Mouse (Mus musculus) myocyte (in vitro differentiated cells): ENCODE data around the gene Wdhd1. TPM values are rescaled to one million over a fixed set of nuclear protein-coding genes. Genes with fewer than 3 reads are reported as not detected.

Experiments
- H3K27me3 ChIP-seq: one replicate; pipeline ENCODE4 v1.6.1; 2011; ENCODE audit not compliant: control insufficient read depth, insufficient read depth, insufficient read length
- H3K36me3 ChIP-seq: one replicate; pipeline ENCODE4 v1.6.1; 2011; ENCODE audit not compliant: control insufficient read depth, insufficient read depth
- H3K4me2 ChIP-seq: one replicate; pipeline ENCODE4 v1.6.1; 2011; ENCODE audit warnings: low read depth, control low read depth
- H3K4me3 ChIP-seq: one replicate; pipeline ENCODE4 v1.5.1; 2011; ENCODE audit warnings: mild to moderate bottlenecking, control low read depth, moderate library complexity
- H3K79me2 ChIP-seq: one replicate; pipeline ENCODE4 v1.6.1; 2011; ENCODE audit not compliant: control insufficient read depth, insufficient read depth
- H3ac ChIP-seq: one replicate; pipeline ENCODE4 v1.6.1; 2011; ENCODE audit not compliant: control insufficient read depth, insufficient read length
- CEBPB ChIP-seq: IDR thresholded peaks from 2 replicates; pipeline ENCODE4 v1.6.1; 2011; ENCODE audit warnings: mild to moderate bottlenecking, moderate library complexity; ENCODE audit not compliant: poor library complexity, insufficient read depth, severe bottlenecking
- E2F4 ChIP-seq: IDR thresholded peaks from one replicate; pipeline ENCODE4 v1.6.1; 2011; ENCODE audit warnings: mild to moderate bottlenecking, control low read depth, moderate library complexity; ENCODE audit not compliant: insufficient read depth
- MAX ChIP-seq: IDR thresholded peaks from one replicate; pipeline ENCODE4 v1.6.1; 2011; ENCODE audit warnings: low read depth, mild to moderate bottlenecking, control low read depth
- MYOD1 ChIP-seq, 3 experiments: IDR thresholded peaks; one replicate each; pipeline ENCODE4 v1.6.1; 2011; ENCODE audit warnings: control low read depth in 2 of 3, low read depth in 2 of 3, mild to moderate bottlenecking in 2 of 3, moderate library complexity in 1 of 3; ENCODE audit not compliant: insufficient read length in 2 of 3, control insufficient read depth in 1 of 3
- MYOG ChIP-seq, 3 experiments: IDR thresholded peaks; one replicate each; pipeline ENCODE4 v1.6.1; 2011; ENCODE audit warnings: control low read depth in 2 of 3, low read depth in 2 of 3, mild to moderate bottlenecking in 2 of 3; ENCODE audit not compliant: insufficient read length in 2 of 3, control insufficient read depth in 1 of 3, insufficient read depth in 1 of 3
- POLR2A ChIP-seq: IDR thresholded peaks from one replicate; pipeline ENCODE4 v1.6.1; 2011; ENCODE audit warnings: low read depth, mild to moderate bottlenecking, control low read depth, moderate library complexity; ENCODE audit not compliant: insufficient read length
- POLR2AphosphoS2 ChIP-seq: IDR thresholded peaks from one replicate; pipeline ENCODE4 v1.6.1; 2011; ENCODE audit warnings: low read depth, control low read depth; ENCODE audit not compliant: insufficient read length
- REST ChIP-seq: IDR thresholded peaks from one replicate; pipeline ENCODE4 v1.6.1; 2011; ENCODE audit warnings: mild to moderate bottlenecking, control low read depth, moderate library complexity; ENCODE audit not compliant: insufficient read depth, insufficient read length
- SRF ChIP-seq: IDR thresholded peaks from one replicate; pipeline ENCODE4 v1.6.1; 2011; ENCODE audit warnings: low read depth; ENCODE audit not compliant: control insufficient read depth, insufficient read length
- TCF12 ChIP-seq: IDR thresholded peaks from one replicate; pipeline ENCODE4 v1.6.1; 2011; ENCODE audit warnings: mild to moderate bottlenecking, control low read depth; ENCODE audit not compliant: poor library complexity, insufficient read depth, severe bottlenecking
- TCF3 ChIP-seq: IDR thresholded peaks from one replicate; pipeline ENCODE4 v1.6.1; 2011; ENCODE audit warnings: low read depth, control low read depth; ENCODE audit not compliant: insufficient read length
- USF1 ChIP-seq: IDR thresholded peaks from one replicate; pipeline ENCODE4 v1.6.1; 2011; ENCODE audit warnings: low read depth, mild to moderate bottlenecking, control low read depth, moderate library complexity
- polyA plus RNA-seq: library from polyadenylated mRNA; unstranded; fragments of >200 nt; fragmentation: generic; extraction: Trizol; gene quantifications from one replicate; pipeline ENCODE4 v1.2.1, GENCODE M21; 2012; ENCODE audit warnings: missing spikeins

Gene Wdhd1
- polyA plus RNA-seq, 1 experiment: 2.1 TPM

- Histone ChIP-seq H3K4me2 (no peak overlapping the region), H3K36me3 (peaks cover 4% of the 10 kb centered on the region), H3K27me3 (no peaks in the 10 kb centered on the region), H3K4me3 (no peak overlapping the region), H3K79me2 (peaks cover 71% of the 10 kb centered on the region), H3ac (no peak overlapping the region)
- TF ChIP-seq POLR2AphosphoS2 (no peak), POLR2A (no peak), MYOG (IDR thresholded peaks at IDR 0.05; ENCODE audit: control insufficient read depth in 1 of 3, insufficient read depth in 1 of 3, insufficient read length in 2 of 3, low read depth in 2 of 3) (no peak), CEBPB (no peak), USF1 (no peak), REST (no peak), E2F4 (no peak), TCF12 (no peak), TCF3 (no peak), SRF (no peak), MAX (no peak)
Observed at GRCm38 (mm10) chr14:47285271-47285670, 8.6 kb upstream of the Wdhd1 start.

- H3K4me3 ChIP-seq: no peak overlapping the region
- peaks cover 88% of the 10 kb centered on the region for H3K79me2 ChIP-seq
- H3K4me2 ChIP-seq: no peak overlapping the region
- H3K36me3 ChIP-seq: no peaks in the 10 kb centered on the region
- H3K27me3 ChIP-seq: no peaks in the 10 kb centered on the region
- no peak overlapping the region for H3ac ChIP-seq
- TF ChIP-seq MYOD1 (IDR thresholded peaks at IDR 0.05; ENCODE audit: control insufficient read depth in 1 of 3, insufficient read length in 2 of 3, low read depth in 2 of 3) (no peak), POLR2AphosphoS2 (no peak), REST (no peak), MAX (no peak), USF1 (no peak), CEBPB (no peak), MYOG (IDR thresholded peaks at IDR 0.05; ENCODE audit: control insufficient read depth in 1 of 3, insufficient read depth in 1 of 3, insufficient read length in 2 of 3, low read depth in 2 of 3) (no peak), E2F4 (no peak), TCF3 (no peak), POLR2A (no peak), TCF12 (no peak), SRF (no peak)
Observed at GRCm38 (mm10) chr14:47283568-47283967, 6.9 kb upstream of the Wdhd1 start.

GRCm38 (mm10) chr14:47281535-47281934 is 4.9 kb upstream of the Wdhd1 start:
- no peak for TF ChIP-seq SRF
- TF ChIP-seq CEBPB: no peak
- no peak for TF ChIP-seq REST
- TF ChIP-seq MYOG (IDR thresholded peaks at IDR 0.05; ENCODE audit: control insufficient read depth in 1 of 3, insufficient read depth in 1 of 3, insufficient read length in 2 of 3, low read depth in 2 of 3): no peak
- TF ChIP-seq TCF3: no peak
- TF ChIP-seq POLR2AphosphoS2: no peak
- no peak for TF ChIP-seq USF1
- no peak for TF ChIP-seq TCF12
- no peak for TF ChIP-seq E2F4
- no peak for TF ChIP-seq POLR2A
- no peaks in the 10 kb centered on the region for H3K27me3 ChIP-seq
- H3K4me2 ChIP-seq: no peak overlapping the region
- no peaks in the 10 kb centered on the region for H3K36me3 ChIP-seq
- peaks cover 93% of the 10 kb centered on the region for H3K79me2 ChIP-seq
- no peak overlapping the region for H3ac ChIP-seq
- no peak overlapping the region for H3K4me3 ChIP-seq

GRCm38 (mm10) chr14:47279058-47279457 is 2.4 kb upstream of the Wdhd1 start:
- H3K36me3 ChIP-seq: no peaks in the 10 kb centered on the region
- no peak overlapping the region for H3K4me3 ChIP-seq

More at GRCm38 (mm10) chr14:47279058-47279457, 2.4 kb upstream of the Wdhd1 start:
- TF ChIP-seq USF1 (no peak), E2F4 (no peak), TCF12 (no peak), SRF (no peak), MYOD1 (IDR thresholded peaks at IDR 0.05; ENCODE audit: control insufficient read depth in 1 of 3, insufficient read length in 2 of 3, low read depth in 2 of 3) (no peak), POLR2A (no peak), CEBPB (no peak), TCF3 (no peak), REST (no peak), POLR2AphosphoS2 (no peak)
- no peak overlapping the region for H3K4me2 ChIP-seq
- peaks cover 90% of the 10 kb centered on the region for H3K79me2 ChIP-seq
- H3K27me3 ChIP-seq: no peaks in the 10 kb centered on the region
- no peak overlapping the region for H3ac ChIP-seq
